Mouse (Mus musculus) lung, adult 2 months (tissue): ENCODE results near the gene Osbpl11. TPM values are rescaled to one million over a fixed set of nuclear protein-coding genes. Genes with fewer than 3 reads are reported as not detected.

Experiments
- DNase-seq: peaks from one replicate; pipeline ENCODE4 v3.0.0; 2022
- H3K4me1 ChIP-seq: fragments of 200-500 bp; 2 replicates; pipeline ENCODE4 v1.6.1; 2011; ENCODE audit warnings: low read length; ENCODE audit not compliant: control insufficient read depth, insufficient read depth
- H3K4me3 ChIP-seq: fragments of 200-500 bp; replicated peaks from 2 replicates; pipeline ENCODE3; 2011; ENCODE audit warnings: low read depth, mild to moderate bottlenecking, control low read depth, low read length; ENCODE audit errors: extremely low read depth
- CTCF ChIP-seq: fragments of 200-500 bp; IDR thresholded peaks from 2 replicates; pipeline ENCODE4 v1.5.1; 2011; ENCODE audit warnings: mild to moderate bottlenecking, low read length, control low read depth; ENCODE audit not compliant: insufficient read depth
- POLR2A ChIP-seq: fragments of 200-500 bp; IDR thresholded peaks from 2 replicates; pipeline ENCODE4 v1.6.1; 2011; ENCODE audit warnings: low read depth, mild to moderate bottlenecking, control low read depth, low read length, borderline replicate concordance; ENCODE audit errors: extremely low read depth
- WGBS: fragments of 180-500 bp; shearing (Covaris S2); methylation state at CpG from one replicate; pipeline ENCODE4 v1.1.7; 2018; 5-methylcytosine and 5-hydroxymethylcytosine counted together
- polyA plus RNA-seq: library from polyadenylated mRNA; depleted of rRNA; stranded (reverse); fragments of >200 nt; gene quantifications from 2 replicates; pipeline ENCODE4 v1.2.3, GENCODE M21; 2012

Gene Osbpl11
- polyA plus RNA-seq, 1 experiment = 11.3 TPM

- under 1% methylated on average over 72 of the region's 72 CpGs for WGBS
- Histone ChIP-seq H3K4me3 (peak within 1 kb of the TSS; percentile 87), H3K4me1 (peaks cover 12% of the 10 kb centered on the region)
- peak; percentile 97 for DNase-seq
- no peak for TF ChIP-seq CTCF
- TF ChIP-seq POLR2A = peak; percentile 82; the same call in 1 of the 2 replicates
These were observed 66.6 kb downstream of the Osbpl11 start, which contains the start of gene Snx4 for GRCm38 (mm10) chr16:33251194-33252051. TSS of gene Snx4 (plus strand) at chr16:33251442.

- TF ChIP-seq POLR2A (no peak), CTCF (no peak)
- WGBS = 66% methylated on average over 7 of the region's 7 CpGs
- DNase-seq = peak; percentile 53
- no peak overlapping the region for H3K4me3 ChIP-seq
- peaks cover 23% of the 10 kb centered on the region for H3K4me1 ChIP-seq
These were observed 70.7 kb downstream of the Osbpl11 start for GRCm38 (mm10) chr16:33255601-33256000.

GRCm38 (mm10) chr16:33258530-33258929 lies 73.7 kb downstream of the Osbpl11 start:
- WGBS = 66% methylated on average over 2 of the region's 2 CpGs
- Histone ChIP-seq H3K4me1 (peaks cover 31% of the 10 kb centered on the region), H3K4me3 (no peak overlapping the region)
- no peak for DNase-seq
- TF ChIP-seq POLR2A (no peak), CTCF (no peak)

- TF ChIP-seq CTCF (no peak), POLR2A (no peak)
- no peak for DNase-seq
- peaks cover 27% of the 10 kb centered on the region for H3K4me1 ChIP-seq
- 83% methylated on average over 3 of the region's 3 CpGs for WGBS
- no peak overlapping the region for H3K4me3 ChIP-seq
These were observed 75.0 kb downstream of the Osbpl11 start for GRCm38 (mm10) chr16:33259824-33260223.

- peaks cover 27% of the 10 kb centered on the region for H3K4me1 ChIP-seq
- no peak overlapping the region for H3K4me3 ChIP-seq
- no peak for DNase-seq
- no peak for TF ChIP-seq POLR2A
- no peak for TF ChIP-seq CTCF
- WGBS = 35% methylated on average over 8 of the region's 8 CpGs
These were observed 76.0 kb downstream of the Osbpl11 start for GRCm38 (mm10) chr16:33260825-33261224.

- no peak overlapping the region for H3K4me3 ChIP-seq
- H3K4me1 ChIP-seq = peaks cover 25% of the 10 kb centered on the region
- DNase-seq = no peak
- no peak for TF ChIP-seq POLR2A
- TF ChIP-seq CTCF = no peak
- 8% methylated on average over 2 of the region's 2 CpGs for WGBS
These were observed 76.8 kb downstream of the Osbpl11 start for GRCm38 (mm10) chr16:33261584-33262061.

- TF ChIP-seq POLR2A (no peak), CTCF (no peak)
- Histone ChIP-seq H3K4me3 (no peak overlapping the region), H3K4me1 (peaks cover 23% of the 10 kb centered on the region)
- WGBS = 10% methylated on average over 1 of the region's 1 CpGs
- no peak for DNase-seq
These were observed 77.2 kb downstream of the Osbpl11 start for GRCm38 (mm10) chr16:33262096-33262495.

- WGBS = 75% methylated on average over 9 of the region's 9 CpGs
- Histone ChIP-seq H3K4me1 (no peaks in the 10 kb centered on the region), H3K4me3 (no peak overlapping the region)
- no peak for DNase-seq
- TF ChIP-seq CTCF (no peak), POLR2A (no peak)
These were observed 82.9 kb downstream of the Osbpl11 start for GRCm38 (mm10) chr16:33267616-33268253.

- TF ChIP-seq CTCF (no peak), POLR2A (no peak)
- DNase-seq = no peak
- Histone ChIP-seq H3K4me3 (no peak overlapping the region), H3K4me1 (no peaks in the 10 kb centered on the region)
- WGBS = 81% methylated on average over 4 of the region's 4 CpGs
These were observed 87.0 kb downstream of the Osbpl11 start for GRCm38 (mm10) chr16:33271824-33272223.

- TF ChIP-seq CTCF (no peak), POLR2A (no peak)
- no peak for DNase-seq
- no peaks in the 10 kb centered on the region for H3K4me1 ChIP-seq
- WGBS = 60% methylated on average over 1 of the region's 1 CpGs
- no peak overlapping the region for H3K4me3 ChIP-seq
These were observed 98.2 kb downstream of the Osbpl11 start for GRCm38 (mm10) chr16:33283079-33283478.

- TF ChIP-seq POLR2A (no peak), CTCF (no peak)
- no peaks in the 10 kb centered on the region for H3K4me1 ChIP-seq
- no peak for DNase-seq
- no peak overlapping the region for H3K4me3 ChIP-seq
- 77% methylated on average over 9 of the region's 9 CpGs for WGBS
These were observed 103.7 kb downstream of the Osbpl11 start for GRCm38 (mm10) chr16:33288536-33288935.
